Mouse (Mus musculus) kidney, adult 11 months (tissue): ENCODE results near the gene Aldh9a1.
A peak's percentile ranks its signal among the peaks of the same experiment; 100 is the strongest.
"Not testable (repeated sequence)": the region's sequence is repeated elsewhere in the genome, so short reads cannot be mapped to it uniquely, and the experiment has no call there.

Experiments used
- DNase-seq: peaks from one replicate; pipeline ENCODE4 v3.0.0; 2022

Gene Aldh9a1

GRCm38 (mm10) chr1:167349815-167350596 lies at the start of gene Aldh9a1:
TSS of gene Aldh9a1 (plus strand) at chr1:167349991.
- peak; percentile 97 for DNase-seq

- no peak for DNase-seq
These were observed 49.7 kb upstream of the Aldh9a1 start for GRCm38 (mm10) chr1:167300122-167300521.

DNA sequence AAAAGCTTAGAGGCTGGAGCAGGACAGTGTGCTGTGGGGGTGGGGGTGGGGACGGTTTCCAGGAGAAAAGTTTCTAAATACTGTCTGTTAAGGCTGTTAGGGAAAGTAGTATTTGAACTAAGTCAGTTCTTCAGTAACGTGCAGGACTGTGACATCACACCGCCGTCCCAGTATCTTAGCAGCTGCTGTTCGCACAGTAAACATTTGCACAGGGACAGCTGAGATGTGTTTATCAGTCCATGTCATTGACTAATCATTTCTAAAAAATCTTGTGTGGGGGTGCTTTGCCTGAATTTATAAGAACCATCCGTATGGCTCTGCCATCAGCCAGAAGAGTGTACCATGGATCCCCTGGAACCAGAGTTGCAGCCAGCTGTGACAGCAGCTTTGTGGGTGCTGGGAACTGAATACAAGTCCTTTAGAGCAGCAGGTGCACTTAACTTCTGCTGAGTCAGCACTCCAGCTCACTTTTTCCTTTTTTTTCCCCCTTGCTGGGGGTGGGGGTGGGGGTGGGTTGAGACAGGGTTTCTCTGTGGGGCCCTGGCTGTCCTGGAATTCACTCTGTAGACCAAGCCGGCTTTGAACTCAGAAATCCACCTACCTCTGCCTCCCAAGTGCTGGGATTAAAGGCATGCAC lies 44.2 kb upstream of the Aldh9a1 start:
- DNase-seq, result no peak

DNA sequence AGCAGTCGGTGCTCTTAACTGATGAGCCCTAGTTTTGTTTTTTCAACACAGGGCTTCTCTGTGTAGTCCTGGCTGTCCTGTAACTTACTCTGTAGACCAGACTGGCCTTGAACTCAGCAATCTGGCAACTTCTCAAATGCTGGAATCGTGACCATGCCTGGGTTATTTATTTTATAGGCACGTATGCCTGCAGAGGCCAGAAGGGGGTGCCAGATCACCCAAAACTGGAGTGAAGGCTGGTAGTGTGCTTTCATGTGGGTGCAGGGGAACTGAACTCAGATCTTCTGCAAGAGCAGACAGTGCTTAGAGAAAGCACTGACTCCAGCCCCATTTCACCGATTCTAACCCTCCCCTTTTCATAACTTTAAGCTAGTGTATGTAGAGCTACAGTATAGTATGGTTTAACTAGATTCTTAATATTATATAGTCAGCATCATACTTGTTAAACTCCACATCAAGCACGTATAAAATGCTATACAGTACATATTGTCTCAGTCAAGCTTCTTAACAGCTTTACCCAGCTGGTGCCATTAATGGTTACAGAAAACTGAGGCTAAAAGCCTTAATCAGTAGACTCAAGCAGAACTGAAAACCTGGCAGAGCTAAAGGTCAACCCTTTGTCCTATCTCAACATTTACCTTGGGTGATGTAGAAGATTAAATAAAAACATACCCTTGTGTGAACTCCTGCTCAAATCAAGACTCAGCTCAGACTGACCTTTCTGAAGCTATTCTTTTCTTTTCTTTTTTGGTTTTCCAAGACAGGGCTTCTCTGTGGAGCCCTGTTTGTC lies 43.1 kb upstream of the Aldh9a1 start:
- peak; percentile 33 for DNase-seq

GRCm38 (mm10) chr1:167307674-167308073 lies 42.1 kb upstream of the Aldh9a1 start:
- no peak for DNase-seq

DNA sequence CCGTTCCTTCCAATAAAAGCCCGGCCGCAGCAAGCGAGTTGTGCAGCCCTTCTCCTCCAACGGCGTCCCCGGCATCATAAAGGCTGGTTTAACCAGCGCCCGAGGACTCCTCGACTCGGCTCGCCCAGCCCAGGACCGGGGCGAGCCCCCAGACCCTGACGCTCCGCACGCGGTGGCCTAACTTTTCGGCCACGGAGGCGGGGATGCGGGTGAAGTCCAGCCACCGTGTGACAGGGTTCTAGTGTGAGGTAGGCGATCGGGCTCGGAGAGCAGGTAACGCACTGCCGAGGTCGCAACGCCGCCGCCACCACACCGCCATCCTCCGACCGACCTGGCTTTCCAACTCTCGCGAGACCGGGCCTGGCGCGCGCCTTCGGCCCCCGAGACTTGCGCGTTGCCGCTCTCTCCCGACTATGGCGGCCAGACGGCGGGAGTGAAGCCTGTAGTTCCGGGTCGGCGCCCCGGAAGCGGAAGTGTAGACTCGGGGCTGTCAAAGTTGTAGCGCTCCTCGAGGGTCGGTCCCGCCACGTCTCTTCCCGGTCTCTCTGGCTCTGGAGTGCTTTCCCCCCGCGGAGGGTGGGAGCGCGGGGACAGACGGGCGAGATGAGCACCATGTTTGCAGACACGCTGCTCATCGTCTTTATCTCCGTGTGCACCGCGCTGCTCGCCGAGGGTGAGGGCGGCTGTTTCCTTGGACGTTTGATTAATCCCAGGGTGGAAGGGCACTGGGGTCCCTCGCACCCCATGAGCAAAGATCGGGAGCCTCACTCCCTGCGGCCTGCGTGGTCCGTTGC lies 41.3 kb upstream of the Aldh9a1 start, which contains the start of gene Tmco1:
Gene Tmco1, plus strand, starts transcription at position 118 of the 794 bp plus-strand sequence.
- DNase-seq, result peak; percentile 95

GRCm38 (mm10) chr1:167312367-167312766 lies 37.4 kb upstream of the Aldh9a1 start:
- no peak for DNase-seq

DNA sequence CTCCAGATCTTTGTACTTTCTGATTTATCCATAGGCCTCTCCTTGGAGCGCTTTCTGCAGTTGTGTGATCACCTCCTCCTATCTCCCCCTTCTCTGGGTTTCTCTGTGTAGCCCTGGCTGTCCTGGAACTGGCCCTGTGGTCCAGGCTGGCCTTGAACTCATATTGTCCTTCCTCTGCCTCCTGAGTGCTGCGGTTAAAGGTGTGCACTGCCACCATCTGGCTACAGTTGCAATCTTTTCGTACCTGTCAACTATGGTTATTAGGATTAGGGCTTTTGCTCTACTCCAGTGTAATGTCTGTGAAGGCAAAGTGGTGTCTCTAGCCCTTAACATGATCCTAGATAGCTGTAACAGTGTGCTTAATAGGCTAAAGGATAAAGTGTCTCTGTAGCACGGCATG lies 36.6 kb upstream of the Aldh9a1 start:
- DNase-seq, result no peak

GRCm38 (mm10) chr1:167321691-167322090 lies 28.1 kb upstream of the Aldh9a1 start:
- DNase-seq, result no peak

DNA sequence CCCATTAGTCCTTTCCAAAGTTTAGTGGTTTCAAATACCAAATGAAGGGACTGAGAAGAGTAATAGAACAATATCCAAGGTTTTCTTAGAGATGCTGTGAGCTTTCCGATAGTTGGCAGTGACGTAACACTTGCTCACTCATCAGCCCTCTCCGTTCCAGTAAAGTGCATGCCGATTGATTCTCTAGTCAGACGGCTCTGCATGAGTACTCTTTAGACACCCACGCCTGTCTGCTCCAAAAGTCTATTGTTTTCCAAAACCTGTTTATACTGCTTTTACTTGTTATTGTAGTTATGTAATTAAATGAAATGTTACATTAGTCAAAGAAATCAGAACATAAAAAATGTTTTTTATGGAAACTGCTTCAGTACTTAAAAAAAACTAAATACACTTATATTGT lies 21.0 kb upstream of the Aldh9a1 start:
- no peak for DNase-seq

DNA sequence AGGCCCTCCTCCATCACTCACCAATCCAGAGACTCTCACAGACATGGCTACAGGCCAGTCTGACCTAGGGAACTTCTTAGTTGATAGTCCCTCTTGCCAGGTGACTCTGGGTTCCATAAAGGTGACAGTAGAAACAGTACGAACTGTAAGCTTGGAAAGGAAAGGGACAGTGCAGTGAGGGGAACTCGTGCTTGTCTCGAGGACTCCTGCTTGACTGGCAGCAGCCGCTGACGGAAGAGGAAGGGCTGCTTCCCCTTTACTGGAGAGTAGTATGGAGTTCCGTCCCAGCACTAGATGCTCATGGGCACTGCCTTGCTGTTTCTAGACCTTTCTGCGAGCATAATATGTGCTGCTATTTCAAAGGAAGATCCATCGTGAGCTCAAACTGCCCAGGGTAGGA lies 18.7 kb upstream of the Aldh9a1 start:
- no peak for DNase-seq

DNA sequence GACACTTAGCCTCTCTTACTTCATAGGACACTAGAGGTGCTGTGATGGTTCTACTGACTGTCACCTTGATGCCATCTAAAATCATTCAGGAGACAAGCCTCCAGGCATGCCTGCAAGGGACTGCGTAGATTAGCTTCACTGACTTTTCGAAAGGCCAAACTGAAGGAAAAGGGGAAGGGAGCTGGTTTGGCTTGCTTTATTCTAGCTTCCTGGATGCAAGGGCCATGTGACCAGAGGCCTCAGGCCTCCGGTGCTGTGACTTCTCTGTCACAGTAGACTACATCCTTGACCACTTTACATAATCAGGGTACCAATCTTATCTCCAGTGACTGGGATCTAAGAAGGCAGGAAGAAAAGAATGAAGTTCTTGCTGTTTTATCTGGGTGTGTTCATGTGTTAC lies 13.4 kb upstream of the Aldh9a1 start:
- no peak for DNase-seq

GRCm38 (mm10) chr1:167337463-167338095 lies 12.2 kb upstream of the Aldh9a1 start:
- DNase-seq, result peak; percentile 71

- DNase-seq, result no peak
These were observed 10.5 kb upstream of the Aldh9a1 start for GRCm38 (mm10) chr1:167339177-167339781.

DNA sequence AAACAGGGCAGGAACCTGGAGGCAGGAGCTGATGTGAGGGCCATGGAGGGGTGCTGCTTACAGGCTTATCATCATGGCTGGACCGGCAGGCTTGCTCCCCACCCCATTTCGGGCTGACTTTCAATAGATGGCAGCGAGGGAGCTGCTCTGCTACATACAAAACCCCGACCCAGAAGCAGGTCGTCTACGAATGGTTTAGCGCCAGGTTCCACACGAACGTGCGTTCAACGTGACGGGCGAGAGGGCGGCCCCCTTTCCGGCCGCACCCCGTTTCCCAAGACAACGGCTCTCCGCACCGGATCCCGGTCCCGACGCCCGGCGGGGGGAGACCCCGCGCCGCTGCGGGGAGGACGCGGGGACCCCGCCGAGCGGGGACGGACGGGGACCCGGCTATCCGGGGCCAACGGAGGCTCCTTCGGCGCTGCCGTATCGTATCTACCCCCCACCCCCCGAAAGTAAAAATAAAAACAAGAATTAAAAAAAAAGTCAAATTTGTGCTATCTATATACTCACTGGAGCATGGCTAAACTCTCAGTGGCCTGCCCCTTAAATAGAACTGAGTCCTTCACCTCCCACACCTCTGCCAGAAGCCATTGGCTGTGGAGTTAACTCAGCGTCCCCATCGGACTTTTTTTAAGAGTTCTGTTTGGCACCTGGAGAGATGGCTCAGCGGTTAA lies 9.5 kb upstream of the Aldh9a1 start:
- no peak for DNase-seq

DNA sequence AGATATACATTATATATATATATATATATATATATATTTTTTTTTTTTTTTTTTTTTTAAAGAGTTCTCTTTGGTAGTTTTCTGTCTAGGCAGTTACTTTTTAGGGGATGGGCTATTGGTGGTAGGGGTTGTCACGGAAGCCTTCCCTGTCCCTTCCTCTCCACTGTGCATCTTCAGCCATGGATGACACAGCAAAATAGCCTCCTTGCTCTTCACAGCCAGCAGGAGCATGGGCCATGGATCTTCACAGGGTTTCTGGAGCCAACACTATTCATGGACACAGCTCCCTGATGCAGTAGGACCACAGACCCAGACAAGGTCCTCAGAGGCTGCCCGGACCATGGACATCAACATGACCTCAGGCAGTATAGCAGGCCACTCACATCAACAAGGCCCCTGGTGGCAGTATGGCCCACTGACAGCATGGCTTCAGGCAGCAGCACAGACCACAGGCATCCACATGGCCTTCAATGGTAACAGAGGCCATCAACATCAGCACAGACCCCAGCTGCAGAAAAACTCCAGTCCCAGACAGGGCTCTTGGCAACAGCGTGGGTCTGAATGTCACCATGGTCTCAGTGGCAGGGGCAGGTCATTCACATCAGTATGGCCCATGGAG lies 8.8 kb upstream of the Aldh9a1 start:
- DNase-seq, result no peak

- DNase-seq, result no peak
These were observed 7.0 kb upstream of the Aldh9a1 start for GRCm38 (mm10) chr1:167342831-167343230.

DNA sequence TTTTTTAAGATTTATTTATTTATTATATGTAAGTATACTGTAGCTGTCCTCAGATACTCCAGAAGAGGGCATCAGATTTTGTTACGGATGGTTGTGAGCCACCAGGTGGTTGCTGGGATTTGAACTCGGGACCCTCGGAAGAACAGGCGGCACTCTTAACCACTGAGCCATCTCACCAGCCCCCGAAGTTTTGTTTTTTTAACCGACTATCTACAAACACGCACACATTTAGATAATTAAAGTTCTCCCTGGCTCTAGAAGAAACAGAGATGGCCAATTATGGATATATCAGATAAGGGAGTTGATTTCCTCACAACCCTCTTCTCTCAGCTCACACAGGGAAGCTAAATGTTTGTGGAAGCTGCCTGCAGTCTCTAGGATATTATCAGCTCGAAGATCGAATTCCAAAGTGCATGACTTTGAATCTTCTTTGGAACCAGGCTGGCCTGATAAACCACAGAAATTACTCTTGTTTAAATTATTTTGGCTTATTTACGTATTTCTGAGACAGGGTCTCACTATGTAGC lies 3.7 kb upstream of the Aldh9a1 start:
- not testable (repeated sequence) for DNase-seq

DNA sequence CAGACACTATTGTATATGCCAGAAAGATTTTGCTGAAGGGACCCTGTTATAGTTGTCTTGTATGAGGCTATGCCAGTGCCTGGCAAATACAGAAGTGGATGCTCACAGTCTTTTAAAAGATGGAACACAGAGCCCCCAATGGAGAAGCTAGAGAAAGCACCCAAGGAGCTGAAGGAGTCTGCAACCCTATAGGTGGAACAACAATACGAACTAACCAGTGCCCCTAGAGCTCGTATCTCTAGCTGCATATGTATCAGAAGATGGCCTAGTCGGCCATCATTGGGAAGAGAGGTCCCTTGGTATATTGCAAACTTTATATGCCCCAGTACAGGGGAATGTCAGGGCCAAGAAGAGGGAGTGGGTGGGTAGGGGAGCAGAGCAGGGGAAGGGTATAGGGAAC lies 585 bp upstream of the Aldh9a1 start:
- DNase-seq, result not testable (repeated sequence)
